Mouse (Mus musculus) cortical plate, adult 2 months (tissue): ENCODE data around the gene Gm10306.

Experiments used
- CTCF ChIP-seq: fragments of 200-500 bp; IDR thresholded peaks from 2 replicates; pipeline ENCODE4 v1.5.1; 2011; ENCODE audit warnings: mild to moderate bottlenecking, control low read depth, low read length; ENCODE audit not compliant: insufficient read depth; ENCODE audit errors: extremely low read depth
- POLR2A ChIP-seq: fragments of 200-500 bp; IDR thresholded peaks from 2 replicates; pipeline ENCODE4 v1.6.1; 2011; ENCODE audit warnings: mild to moderate bottlenecking, low read length, control low read depth; ENCODE audit not compliant: insufficient read depth; ENCODE audit errors: extremely low read depth

- TF ChIP-seq POLR2A (no peak), CTCF (no peak)
Measured at GRCm38 (mm10) chr4:94564297-94564696, 8.0 kb downstream of the Gm10306 start.
